Mouse (Mus musculus) v-Abl transformed pro-B cells (cell line): ENCODE results near the gene Rtp1.

Experiments
- in situ Hi-C, 2 experiments: fragments of 400-800 bp; cut with MboI; formaldehyde crosslinking; loops; one replicate each; pipeline ENCODE4 v1.15.1; 2025; ENCODE audit not compliant: unreplicated experiment in 2 of 2

The Rtp1 gene

DNA sequence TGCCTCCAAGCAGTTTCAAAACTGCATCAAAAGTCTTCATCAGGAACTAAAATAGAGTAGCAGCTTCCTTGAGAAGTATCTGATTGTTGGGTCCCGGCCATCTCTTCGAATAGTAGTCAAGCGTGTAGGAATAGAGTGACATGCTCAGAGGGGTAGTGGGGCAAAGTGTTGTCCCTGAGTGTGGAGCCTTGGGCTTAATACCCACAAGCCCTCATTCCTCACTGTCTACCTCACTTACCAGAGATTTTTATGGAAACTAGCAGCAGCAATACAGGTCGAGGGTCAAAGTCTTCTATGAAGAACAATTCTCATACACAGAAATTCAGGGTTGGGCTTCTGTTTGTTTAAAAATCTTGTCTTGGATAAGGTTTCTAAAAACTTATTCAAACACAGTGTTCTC, 21.9 kb downstream of the Rtp1 start:
- in situ Hi-C loops: loop anchor here in 1 of 2 experiments (5.0 kb wide), 1 partner anchor 446 kb away; no protein-coding TSS in a partner anchor

DNA sequence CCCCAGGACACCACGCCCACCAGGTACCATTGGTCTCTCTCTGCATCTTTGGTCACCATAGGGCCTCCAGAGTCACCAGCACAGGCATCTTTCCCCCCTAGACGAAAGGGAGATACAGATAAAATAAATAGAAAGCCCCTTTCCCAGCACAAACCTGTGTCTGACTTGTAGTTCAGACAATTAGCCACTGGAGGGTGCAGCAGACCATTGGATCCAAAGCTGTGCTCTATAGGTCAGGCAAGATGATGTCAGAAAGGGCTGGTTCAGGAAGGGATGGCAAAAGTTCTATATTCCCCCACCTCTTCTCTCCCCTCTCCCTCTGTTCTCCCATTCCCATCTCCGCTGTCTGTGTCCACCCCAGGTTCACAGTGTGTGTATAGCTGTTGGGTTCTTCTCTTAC, 23.5 kb downstream of the Rtp1 start:
- in situ Hi-C loops: loop anchor here in 1 of 2 experiments (5.0 kb wide), 1 partner anchor 445 kb away; no protein-coding TSS in a partner anchor

DNA sequence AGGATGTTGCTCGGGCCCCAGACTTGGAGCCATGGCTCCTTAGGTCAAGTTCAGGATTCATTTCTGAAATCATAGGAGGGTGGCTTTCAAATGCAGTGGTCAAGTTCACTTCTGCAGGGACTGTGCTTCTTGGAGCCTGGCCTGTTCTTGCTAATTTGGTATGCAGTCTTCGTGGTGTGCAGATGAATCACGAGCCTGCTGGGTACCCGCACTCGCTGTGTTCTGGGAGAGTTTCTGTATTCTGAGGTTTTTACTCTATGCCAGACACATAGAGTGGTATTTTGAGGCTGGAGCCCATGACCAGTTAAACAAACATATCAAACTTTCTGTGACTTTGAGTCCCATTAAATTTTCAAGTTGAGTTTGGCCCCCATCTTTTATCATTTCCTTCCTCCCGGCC, 25.4 kb downstream of the Rtp1 start:
- in situ Hi-C loops: loop anchor here in 1 of 2 experiments (5.0 kb wide), 1 partner anchor 443 kb away; no protein-coding TSS in a partner anchor

DNA sequence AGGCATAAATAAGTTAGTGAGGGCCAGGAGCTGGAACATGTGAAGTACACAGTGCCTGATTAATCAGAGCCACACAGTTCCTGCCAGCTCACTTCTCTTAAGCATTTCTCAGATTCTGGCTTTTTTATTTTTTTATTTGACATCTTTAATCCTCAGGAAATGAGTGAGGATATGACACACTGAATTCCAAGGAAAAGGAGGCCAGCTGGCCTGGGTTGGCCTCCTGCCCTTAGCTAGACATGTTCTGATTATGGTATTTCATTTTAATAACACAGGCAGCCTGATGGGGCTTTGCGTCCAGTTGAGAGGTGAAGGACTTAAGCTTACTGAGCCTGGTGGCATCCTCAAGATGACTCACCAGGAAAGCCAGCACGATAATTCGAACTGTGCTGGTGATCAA, 27.6 kb downstream of the Rtp1 start:
- in situ Hi-C loops: no loop called here

DNA sequence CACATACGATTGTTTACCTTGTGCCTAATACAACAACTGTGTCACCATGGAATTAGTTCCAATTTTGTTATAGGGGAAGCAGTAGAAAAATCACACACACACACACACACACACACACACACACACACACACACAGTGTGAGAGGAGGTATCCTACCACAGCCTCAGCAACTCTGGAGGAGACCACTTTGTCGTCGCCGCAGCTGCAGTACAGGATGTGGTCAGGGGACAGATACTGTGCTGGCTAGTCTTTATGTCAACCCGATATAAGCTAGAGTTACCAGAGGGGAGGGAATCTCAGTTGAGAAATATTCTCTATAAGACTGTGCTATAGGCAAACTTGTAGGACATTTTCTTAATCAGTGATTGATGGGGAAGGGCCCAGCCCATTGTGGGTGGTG, 28.4 kb downstream of the Rtp1 start:
- in situ Hi-C loops: no loop called here

DNA sequence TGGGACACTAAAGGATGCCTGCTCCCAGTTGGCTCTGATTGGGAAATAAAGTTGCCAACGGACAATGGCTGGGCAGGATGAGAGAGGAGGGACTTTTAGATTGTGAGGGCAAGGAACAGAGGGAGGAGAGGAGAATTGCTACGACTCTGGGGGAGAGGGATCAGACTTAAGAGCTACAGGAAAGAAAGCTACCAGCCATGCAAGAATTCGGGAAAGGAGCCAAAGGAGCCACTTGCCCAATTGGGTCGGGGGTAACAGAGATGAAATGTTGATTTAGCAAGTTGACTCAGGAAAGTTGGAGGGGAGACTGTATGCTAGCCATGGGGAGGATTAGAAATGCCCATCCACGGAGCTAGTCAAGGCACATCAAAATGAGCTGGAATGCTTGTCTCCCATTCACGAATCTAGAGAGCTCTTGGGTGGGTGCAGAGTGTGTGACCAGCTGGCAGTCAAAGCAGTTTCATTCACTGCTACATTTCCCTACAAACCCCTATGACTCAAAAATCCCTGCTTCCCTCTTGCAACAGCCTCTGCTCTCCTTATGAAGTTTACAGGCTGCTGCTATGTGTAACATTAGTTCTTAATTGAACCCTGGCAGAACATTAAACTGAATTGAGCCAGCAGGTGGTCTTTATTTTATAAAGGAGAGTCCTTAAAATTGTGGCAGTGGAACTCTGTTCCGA, 30.1 kb downstream of the Rtp1 start:
- in situ Hi-C loops: no loop called here

DNA sequence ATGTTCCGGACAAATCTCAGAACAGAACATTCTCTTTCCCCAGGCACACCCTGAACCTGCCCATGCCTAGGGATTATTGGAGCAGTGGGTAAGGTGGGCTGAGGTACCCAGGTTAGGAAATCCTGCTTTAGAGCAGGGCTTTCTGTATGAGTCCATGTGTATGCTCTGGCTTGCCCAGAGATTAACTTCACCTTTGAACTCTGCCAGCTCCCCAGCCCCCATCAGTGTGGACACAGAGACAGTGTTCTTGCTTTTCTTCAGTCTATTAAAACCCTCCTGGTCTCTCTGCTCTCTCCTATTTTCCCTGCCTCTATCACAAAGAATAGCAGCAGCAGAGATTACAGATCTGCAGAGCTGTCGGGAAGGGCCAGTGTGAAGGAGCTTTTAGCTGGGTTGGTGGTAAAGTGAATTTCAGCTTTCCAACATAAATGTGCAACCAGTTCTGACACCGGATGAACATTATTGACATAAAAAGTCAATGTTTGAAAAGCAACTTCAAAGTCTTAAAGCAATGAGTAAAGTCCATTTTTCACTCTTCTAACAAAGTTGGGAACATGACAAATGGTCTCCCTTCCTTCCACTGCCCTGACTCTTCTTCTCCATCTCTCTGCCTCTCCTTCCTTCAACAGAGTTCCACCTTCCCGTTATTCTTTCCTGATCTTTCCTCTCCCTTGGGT, 34.9 kb downstream of the Rtp1 start:
- in situ Hi-C loops: no loop called here

DNA sequence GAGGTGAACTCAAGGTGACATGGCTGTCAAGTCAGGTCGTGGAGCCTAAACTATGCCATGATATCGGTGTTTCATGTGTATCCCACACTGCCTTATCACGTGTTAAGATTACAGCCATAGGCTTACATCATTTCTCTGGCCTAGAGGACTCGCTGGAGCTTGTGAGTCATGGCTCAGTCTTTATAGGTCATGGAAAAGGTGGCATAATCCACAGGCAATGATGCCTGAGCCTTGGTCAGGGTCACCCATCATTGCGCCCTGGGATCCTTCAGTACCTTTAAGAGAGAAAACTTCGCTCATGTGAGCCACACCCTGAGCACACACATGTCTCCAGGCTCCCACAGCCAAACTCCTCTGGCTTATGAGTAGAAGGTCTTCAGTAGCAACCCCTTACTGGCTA, 42.6 kb downstream of the Rtp1 start:
- in situ Hi-C loops: no loop called here

DNA sequence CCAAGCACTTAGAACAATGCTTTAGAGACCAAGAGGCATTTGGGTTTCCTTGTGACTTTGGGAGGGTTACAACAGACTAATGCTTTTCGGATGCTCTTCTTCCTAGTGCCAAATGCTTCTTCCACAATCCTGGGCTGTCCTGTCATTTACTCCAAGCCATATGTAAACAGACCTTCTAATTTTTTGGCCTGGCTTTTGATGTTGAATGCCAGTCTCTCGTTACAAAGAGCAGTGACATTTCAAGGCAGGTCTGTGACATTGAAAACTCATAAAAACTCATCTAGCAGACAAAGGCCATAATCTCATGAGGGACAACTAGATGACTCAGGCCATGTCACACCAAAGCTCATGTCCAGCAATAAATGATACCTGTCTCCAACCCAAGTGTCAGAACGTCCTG, 43.1 kb downstream of the Rtp1 start:
- in situ Hi-C loops: no loop called here

DNA sequence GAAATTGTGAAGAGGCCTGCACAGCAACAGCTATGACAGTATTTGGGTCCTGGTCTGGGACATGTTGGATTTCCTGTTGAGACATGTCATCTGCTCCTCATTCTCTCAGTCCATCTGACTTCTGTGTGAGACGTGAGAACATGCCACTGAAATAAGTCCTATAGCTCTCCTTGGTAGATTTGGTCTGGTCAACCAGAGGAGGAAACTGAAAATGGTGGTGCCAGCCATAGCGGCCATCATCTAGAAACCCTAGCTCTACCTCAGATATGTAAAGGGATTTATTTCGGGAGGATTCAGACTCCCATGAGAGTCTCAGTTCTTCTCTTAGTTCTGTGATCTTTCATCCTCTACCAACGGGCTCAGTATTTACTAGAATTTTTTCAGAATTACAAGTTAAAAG, 46.7 kb downstream of the Rtp1 start:
- in situ Hi-C loops: no loop called here

DNA sequence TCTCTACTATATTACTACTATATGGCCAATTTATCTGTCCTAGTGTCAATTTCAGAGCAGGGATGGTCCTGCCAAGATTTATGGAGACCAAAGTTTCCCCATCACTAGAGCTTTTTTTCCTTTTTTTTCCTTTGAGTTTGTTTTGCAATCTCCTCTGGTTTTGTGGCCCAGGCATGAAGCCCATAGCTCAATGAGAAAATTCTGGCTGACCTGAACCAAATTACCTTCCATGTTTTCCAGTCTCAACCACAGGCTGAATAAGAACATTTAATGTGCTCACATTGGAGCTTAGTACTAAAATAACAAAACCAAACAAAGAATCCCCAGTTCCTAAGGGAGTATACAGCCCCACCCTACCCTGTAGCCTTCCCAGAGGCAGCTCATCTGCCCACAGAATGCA, 47.7 kb downstream of the Rtp1 start:
- in situ Hi-C loops: no loop called here

DNA sequence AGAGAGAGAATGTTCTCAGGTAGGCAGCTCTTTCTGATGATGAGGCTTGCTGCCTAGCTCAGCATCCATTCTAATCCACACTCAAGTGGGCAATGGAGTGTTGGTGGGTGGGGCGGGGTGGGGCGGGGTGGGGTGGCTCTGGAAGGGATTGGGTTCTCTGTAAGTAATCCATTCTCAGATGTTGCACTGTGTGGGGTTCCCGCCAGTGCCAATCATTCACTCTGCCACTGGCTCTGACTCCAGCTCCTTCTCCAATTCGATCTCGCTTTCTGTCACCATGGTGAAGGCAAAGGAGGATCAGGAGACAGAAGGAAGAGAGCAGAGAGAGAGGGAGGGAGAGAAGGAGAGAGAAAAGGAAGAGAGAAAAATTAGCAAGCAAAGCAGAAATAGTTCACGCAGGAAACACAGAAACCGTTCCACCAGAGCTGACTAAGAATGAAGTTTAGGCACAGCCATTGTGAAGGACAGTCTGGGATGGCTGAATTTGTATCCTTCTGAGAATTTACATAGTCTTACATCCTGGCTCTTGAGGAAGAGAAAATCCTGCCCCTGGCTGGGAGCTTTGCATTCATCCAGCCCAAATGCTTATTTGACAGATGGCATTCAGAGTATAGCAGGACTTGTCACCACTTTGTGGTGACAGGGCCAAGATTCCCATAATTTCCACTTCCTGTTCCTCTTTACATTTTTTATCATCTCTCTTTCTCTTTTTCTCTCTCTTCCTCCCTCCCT, 51.1 kb downstream of the Rtp1 start:
- in situ Hi-C loops: no loop called here

DNA sequence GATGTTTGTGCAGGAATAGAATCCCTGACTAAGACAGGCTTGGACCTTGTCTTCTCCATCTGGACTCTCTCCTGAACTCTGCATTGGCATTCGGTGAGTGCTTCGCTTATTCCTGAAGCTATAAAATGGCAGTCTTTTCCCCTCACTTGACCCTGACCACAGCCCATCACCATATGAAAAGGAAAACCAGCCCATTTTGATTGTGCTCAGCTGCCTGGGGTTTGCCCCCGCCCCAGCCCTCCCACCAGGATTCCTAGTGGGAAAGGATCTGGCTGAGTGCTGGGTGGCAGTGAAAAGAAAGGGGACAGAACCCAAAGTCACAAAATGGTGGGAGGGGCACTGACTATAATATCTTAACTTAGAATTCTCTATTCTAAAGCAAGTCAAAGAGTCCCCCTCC, 53.3 kb downstream of the Rtp1 start:
- in situ Hi-C loops: no loop called here

DNA sequence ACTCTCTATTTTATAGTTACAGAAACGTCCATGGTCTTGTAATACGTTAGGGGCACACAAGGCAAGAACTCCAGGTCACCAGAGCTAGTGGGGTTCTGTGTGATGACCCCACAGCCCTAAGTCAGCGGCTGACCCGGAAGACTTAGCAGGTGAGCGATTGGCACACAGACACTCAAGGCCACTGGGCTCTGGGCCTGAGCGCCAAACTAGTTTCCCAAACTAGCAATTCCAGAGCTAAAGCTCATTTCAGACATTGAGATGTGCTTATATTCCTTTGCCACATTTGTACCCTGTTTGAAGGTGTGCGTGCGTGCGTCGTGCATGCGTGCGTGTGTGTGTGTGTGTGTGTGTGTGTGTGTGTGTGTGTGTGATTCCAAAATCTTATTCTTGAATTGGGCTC, 53.9 kb downstream of the Rtp1 start:
- in situ Hi-C loops: no loop called here

DNA sequence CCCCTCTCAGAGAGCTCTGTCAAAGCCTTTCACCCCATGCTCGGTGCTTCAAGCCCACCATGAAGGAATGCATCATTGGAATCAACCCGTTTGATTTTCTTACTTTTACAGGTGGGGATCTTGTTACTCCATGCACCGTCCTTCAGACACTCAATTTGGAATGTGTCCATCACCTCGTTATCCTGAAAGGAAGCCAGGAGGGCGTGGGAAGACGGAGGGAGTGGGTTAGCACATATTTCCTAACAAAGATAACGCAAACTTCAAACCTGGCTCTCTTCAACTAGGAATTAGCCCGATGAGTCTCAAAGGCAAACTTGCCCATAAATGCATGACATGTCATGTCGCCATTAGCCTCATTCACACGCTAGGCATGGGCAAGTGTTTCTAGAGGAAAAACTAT, 54.4 kb downstream of the Rtp1 start:
- in situ Hi-C loops: no loop called here
